Mouse (Mus musculus) heart, embryonic 14.5 days (tissue): ENCODE measurements around the gene Ryr1. TPM values are rescaled to one million over a fixed set of nuclear protein-coding genes. Genes with fewer than 3 reads are reported as not detected.

Source experiments
- ATAC-seq: fragments of 200-750 bp; cut with Nextera tagmentation; 2 replicates; pipeline ENCODE4 v1.8.0; 2017; ENCODE audit warnings: low read depth, moderate TSS enrichment; ENCODE audit not compliant: insufficient number of reproducible peaks, insufficient read depth, low FRiP score
- H3K27ac ChIP-seq, 2 experiments: fragments of 200-500 bp in 1 of 2; fragments of 300-500 bp in 1 of 2; sonication (generic) in 1 of 2; replicated peaks in 1 of 2; 2 replicates each; pipeline ENCODE4 v1.5.1; 2012 to 2014; ENCODE audit warnings: low read depth in 2 of 2, low read length in 2 of 2, control low read depth in 1 of 2, mild to moderate bottlenecking in 1 of 2, mixed read lengths in 1 of 2; ENCODE audit not compliant: control insufficient read depth in 1 of 2, insufficient read depth in 1 of 2
- H3K27me3 ChIP-seq: fragments of 300-500 bp; sonication (generic); 2 replicates; pipeline ENCODE4 v1.6.1; 2014; ENCODE audit warnings: mild to moderate bottlenecking, low read length, control low read depth; ENCODE audit not compliant: control insufficient read depth, insufficient read depth
- H3K36me3 ChIP-seq: fragments of 300-500 bp; sonication (generic); 2 replicates; pipeline ENCODE4 v1.6.1; 2014; ENCODE audit warnings: mild to moderate bottlenecking, control low read depth, low read length, mixed read lengths; ENCODE audit not compliant: control insufficient read depth, insufficient read depth
- H3K4me1 ChIP-seq, 2 experiments: fragments of 200-500 bp in 1 of 2; fragments of 300-500 bp in 1 of 2; sonication (generic) in 1 of 2; 2 replicates each; pipeline ENCODE4 v1.6.1; 2012 to 2014; ENCODE audit warnings: low read length in 2 of 2, control low read depth in 1 of 2, mixed read lengths in 1 of 2; ENCODE audit not compliant: control insufficient read depth in 2 of 2, insufficient read depth in 2 of 2
- H3K4me2 ChIP-seq: fragments of 300-500 bp; sonication (generic); 2 replicates; pipeline ENCODE4 v1.6.1; 2014; ENCODE audit warnings: mild to moderate bottlenecking, low read length
- H3K4me3 ChIP-seq, 2 experiments: fragments of 200-500 bp in 1 of 2; fragments of 300-500 bp in 1 of 2; sonication (generic) in 1 of 2; 2 replicates each; pipeline ENCODE4 v1.5.1; 2012 to 2014; ENCODE audit warnings: low read length in 2 of 2, mild to moderate bottlenecking in 2 of 2, control low read depth in 1 of 2, low read depth in 1 of 2, moderate library complexity in 1 of 2; ENCODE audit not compliant: control insufficient read depth in 1 of 2, insufficient read depth in 1 of 2
- H3K9ac ChIP-seq: fragments of 300-500 bp; sonication (generic); 2 replicates; pipeline ENCODE4 v1.6.1; 2014; ENCODE audit warnings: mild to moderate bottlenecking, low read length
- H3K9me3 ChIP-seq: fragments of 300-500 bp; sonication (generic); 2 replicates; pipeline ENCODE4 v1.6.1; 2016; ENCODE audit warnings: low read length, control low read depth; ENCODE audit not compliant: control insufficient read depth
- WGBS: fragments of 180-500 bp; shearing (Covaris S2); extraction: QIAGEN DNeasy Blood & Tissue Kit; methylation state at CpG from one replicate; pipeline ENCODE4 v1.1.7; 2014; 5-methylcytosine and 5-hydroxymethylcytosine counted together
- polyA plus RNA-seq: library from polyadenylated mRNA; unstranded; fragments of >200 nt; fragmentation: Nextera tagmentation; extraction: Ambion mirVana; gene quantifications from 2 replicates; pipeline ENCODE4 v1.2.1, GENCODE M21; 2014

Ryr1 gene
- polyA plus RNA-seq, 1 experiment from 2014 or later: 0.08 TPM

- 62% methylated on average over 5 of the region's 5 CpGs for WGBS
- Histone ChIP-seq H3K27me3 (no peaks in the 10 kb centered on the region), H3K9ac (no peak overlapping the region), H3K4me2 (no peak overlapping the region), H3K4me3 (no peak overlapping the region), H3K36me3 (no peaks in the 10 kb centered on the region), H3K4me1 (no peaks in the 10 kb centered on the region), H3K27ac (no peak overlapping the region), H3K9me3 (no peaks in the 10 kb centered on the region)
- no peak for ATAC-seq
Measured at GRCm38 (mm10) chr7:28991616-28992015, 133.4 kb downstream of the Ryr1 start.

- no peak overlapping the region for H3K4me3 ChIP-seq
- no peaks in the 10 kb centered on the region for H3K36me3 ChIP-seq
- H3K4me2 ChIP-seq: no peak overlapping the region
- H3K9me3 ChIP-seq: no peaks in the 10 kb centered on the region
- H3K27ac ChIP-seq: no peak overlapping the region
- no peak for ATAC-seq
- H3K4me1 ChIP-seq: no peaks in the 10 kb centered on the region
- no peaks in the 10 kb centered on the region for H3K27me3 ChIP-seq
- WGBS: 44% methylated on average over 13 of the region's 14 CpGs
- H3K9ac ChIP-seq: no peak overlapping the region
Measured at GRCm38 (mm10) chr7:28990766-28991273, 134.2 kb downstream of the Ryr1 start.

- Histone ChIP-seq H3K27ac (no peak overlapping the region), H3K4me1 (peaks cover 14% of the 10 kb centered on the region in 2 experiments), H3K4me2 (no peak overlapping the region), H3K36me3 (peaks cover 2% of the 10 kb centered on the region; the same call in 1 of the 2 replicates), H3K9ac (no peak overlapping the region), H3K4me3 (no peak overlapping the region), H3K27me3 (no peaks in the 10 kb centered on the region), H3K9me3 (no peaks in the 10 kb centered on the region)
- WGBS: 64% methylated on average over 7 of the region's 7 CpGs
- no peak for ATAC-seq
Measured at GRCm38 (mm10) chr7:28985207-28985606, 139.8 kb downstream of the Ryr1 start.

- ATAC-seq: no peak
- H3K27me3 ChIP-seq: no peaks in the 10 kb centered on the region
- WGBS: 100% methylated on average over 1 of the region's 1 CpGs
Measured at GRCm38 (mm10) chr7:28984452-28984851, 140.5 kb downstream of the Ryr1 start.

GRCm38 (mm10) chr7:28983849-28984248 lies 141.1 kb downstream of the Ryr1 start:
- 52% methylated on average over 4 of the region's 4 CpGs for WGBS
- Histone ChIP-seq H3K4me3 (no peak overlapping the region), H3K27ac (no peak overlapping the region), H3K27me3 (no peaks in the 10 kb centered on the region), H3K9ac (no peak overlapping the region), H3K4me1 (peaks cover 14% of the 10 kb centered on the region in 2 experiments), H3K36me3 (peaks cover 11% of the 10 kb centered on the region), H3K4me2 (no peak overlapping the region), H3K9me3 (no peaks in the 10 kb centered on the region)
- ATAC-seq: no peak

More at GRCm38 (mm10) chr7:28984452-28984851, 140.5 kb downstream of the Ryr1 start:
- Histone ChIP-seq H3K4me1 (peaks cover 14% of the 10 kb centered on the region in 2 experiments), H3K4me2 (no peak overlapping the region), H3K27ac (no peak overlapping the region), H3K9ac (no peak overlapping the region), H3K4me3 (no peak overlapping the region), H3K9me3 (no peaks in the 10 kb centered on the region), H3K36me3 (peaks cover 5% of the 10 kb centered on the region)

- Histone ChIP-seq H3K27ac (no peak overlapping the region), H3K9ac (no peak overlapping the region), H3K4me2 (peak overlapping the region; percentile 81), H3K36me3 (peaks cover 18% of the 10 kb centered on the region), H3K4me1 (peaks cover 14% of the 10 kb centered on the region in 2 experiments), H3K4me3 (no peak overlapping the region), H3K9me3 (no peaks in the 10 kb centered on the region), H3K27me3 (no peaks in the 10 kb centered on the region)
- WGBS: 56% methylated on average over 11 of the region's 11 CpGs
- no peak for ATAC-seq
Measured at GRCm38 (mm10) chr7:28983141-28983564, 141.8 kb downstream of the Ryr1 start.

GRCm38 (mm10) chr7:28982274-28983013 lies 142.5 kb downstream of the Ryr1 start:
- 16% methylated on average over 19 of the region's 19 CpGs for WGBS

More at GRCm38 (mm10) chr7:28982274-28983013, 142.5 kb downstream of the Ryr1 start:
- Histone ChIP-seq H3K27ac (peak overlapping the region; percentile 76 to 86), H3K27me3 (no peaks in the 10 kb centered on the region), H3K36me3 (peaks cover 25% of the 10 kb centered on the region), H3K4me2 (peak overlapping the region; percentile 81), H3K9me3 (no peaks in the 10 kb centered on the region), H3K4me3 (peak overlapping the region; percentile 53 to 66), H3K4me1 (peaks cover 14% of the 10 kb centered on the region in 2 experiments), H3K9ac (peak overlapping the region; percentile 80)
- ATAC-seq: peak; percentile 29
